Comparison of ENCODE assay signal across 8 mouse cellular contexts in the genomic region with DNA sequence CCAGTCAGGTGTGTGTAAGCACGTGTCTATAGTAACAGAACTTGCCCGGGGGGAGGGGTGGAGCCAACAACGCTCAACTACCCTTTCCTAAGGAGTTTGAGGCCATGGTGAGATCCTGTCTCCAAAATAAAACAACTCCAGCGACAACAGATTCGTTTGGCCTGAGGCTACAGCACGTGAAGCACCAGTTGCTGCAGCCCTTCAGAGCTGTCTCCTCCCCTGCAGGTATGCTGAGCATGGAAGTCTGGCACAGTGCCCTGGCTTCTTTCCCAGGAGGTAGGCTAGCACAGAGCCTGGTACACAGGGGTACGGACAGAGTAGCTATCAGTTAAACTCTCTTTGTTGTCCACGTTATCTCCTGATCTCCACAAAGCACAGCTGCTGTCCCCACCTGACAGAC. TPM values are rescaled to one million over a fixed set of nuclear protein-coding genes. Genes with fewer than 3 reads are reported as not detected.
DNase-seq lines count a peak whose midpoint lies in the region; ATAC-seq and TF ChIP-seq lines count a peak whose summit lies in the region.
"Had no signal": no experiment of that assay in that cellular context is flagged by ENCODE, and none has a peak within 500 bp of the region (broad histone marks: within the 10 kb centered on the region; RNA-seq: fewer than 3 reads in every experiment).

No protein-coding gene starts in this region.

- H3K9ac ChIP-seq in MEL (ENCODE audit: control insufficient read depth, low read depth, low read length, poor library complexity, severe bottlenecking) = no peak overlapping the region
- H3K9ac ChIP-seq in heart, embryonic 15.5 days = no peak overlapping the region
- H3K9ac ChIP-seq in liver, adult 2 months (ENCODE audit: low read depth, low read length) = no peak overlapping the region; the same call in 1 of the 2 replicates
- 0 out of 2 replicates have a peak overlapping the region, but pooled peaks have one; percentile 28 for H3K9ac ChIP-seq in stomach, embryonic 16.5 days (ENCODE audit: low read length)
- H3K9ac ChIP-seq: neural tube, embryonic 13.5 days had no signal

- H3K27ac ChIP-seq in MEL (ENCODE audit: control insufficient read depth, low read depth, low read length) = no peak overlapping the region
- peak overlapping the region; percentile 68 for H3K27ac ChIP-seq in heart, embryonic 15.5 days
- H3K27ac ChIP-seq in liver, adult 2 months (replicated peaks; ENCODE audit: insufficient read depth, low read depth, low read length) = peak overlapping the region; percentile 59; the same call in 1 of the 2 replicates
- H3K27ac ChIP-seq in stomach, embryonic 16.5 days (ENCODE audit: low read length) = peak overlapping the region; percentile 93
- H3K27ac ChIP-seq: neural tube, embryonic 13.5 days had no signal

- H3K27me3 ChIP-seq in MEL (ENCODE audit: control insufficient read depth in 1 of 2, insufficient read depth in 2 of 2, low read length in 2 of 2) = peaks cover 0 to 15% of the 10 kb centered on the region in 2 experiments; a peak in 3 of 4 replicates
- peaks cover 5% of the 10 kb centered on the region; the same call in 1 of the 2 replicates for H3K27me3 ChIP-seq in heart, embryonic 15.5 days
- no peaks in the 10 kb centered on the region for H3K27me3 ChIP-seq in liver, adult 2 months (ENCODE audit: control insufficient read depth, insufficient read depth, low read length)
- no peaks in the 10 kb centered on the region for H3K27me3 ChIP-seq in stomach, embryonic 16.5 days (ENCODE audit: control insufficient read depth, insufficient read depth, low read length)

- no peak for TF ChIP-seq CTCF in MEL (IDR thresholded peaks at IDR 0.05 in 2 of 3, conservative IDR thresholded peaks at IDR 0.05 in 1 of 3; ENCODE audit: control insufficient read depth in 1 of 3, insufficient read depth in 1 of 3, low read depth in 2 of 3, low read length in 3 of 3, poor library complexity in 1 of 3, severe bottlenecking in 1 of 3)
- no peak for TF ChIP-seq CTCF in liver, adult 2 months (IDR thresholded peaks at IDR 0.05; ENCODE audit: low read depth, low read length)

- no peak for TF ChIP-seq RAD21 in MEL (IDR thresholded peaks at IDR 0.05; ENCODE audit: low read depth, low read length)

- no peaks in the 10 kb centered on the region for H3K9me3 ChIP-seq in MEL (replicated peaks; ENCODE audit: insufficient read depth, low read length)
- H3K9me3 ChIP-seq in heart, embryonic 15.5 days (replicated peaks) = no peaks in the 10 kb centered on the region
- H3K9me3 ChIP-seq in stomach, embryonic 16.5 days (replicated peaks; ENCODE audit: control insufficient read depth, low read length) = no peaks in the 10 kb centered on the region
- H3K9me3 ChIP-seq: neural tube, embryonic 13.5 days had no signal

- DNase-seq in MEL (ENCODE audit: low read depth, low spot score) = no peak
- peak; percentile 63 for DNase-seq in brain, adult 2 months (ENCODE audit: low read depth, low spot score)
- DNase-seq in liver, adult 2 months (ENCODE audit: extremely low read depth, low read depth, low spot score) = peak; percentile 79
- DNase-seq in left cerebral cortex, adult 9 months (ENCODE audit: low spot score in 2 of 2) = no peak
- no peak for DNase-seq in spleen, postnatal 36 days (ENCODE audit: low spot score in 2 of 2)

- ATAC-seq in heart, embryonic 15.5 days (replicated peaks; ENCODE audit: insufficient number of reproducible peaks, insufficient read depth, low FRiP score, low read depth) = peak; percentile 47; the same call in 1 of the 2 replicates
- ATAC-seq in stomach, embryonic 16.5 days (ENCODE audit: insufficient read depth, low FRiP score) = no peak

- TF ChIP-seq EP300 in MEL (IDR thresholded peaks at IDR 0.05; ENCODE audit: low read depth in 1 of 2, low read length in 2 of 2) = no peak

- WGBS in heart, embryonic 15.5 days = 18% methylated on average over 8 of the region's 8 CpGs
- 17% methylated on average over 8 of the region's 8 CpGs for WGBS in liver, adult 2 months
- 21% methylated on average over 8 of the region's 8 CpGs for WGBS in stomach, embryonic 16.5 days

- H3K4me2 ChIP-seq in heart, embryonic 15.5 days = peak overlapping the region; percentile 28
- 0 out of 2 replicates have a peak overlapping the region, but pooled peaks have one; percentile 2 for H3K4me2 ChIP-seq in stomach, embryonic 16.5 days (ENCODE audit: low read depth, low read length)
- H3K4me2 ChIP-seq: neural tube, embryonic 13.5 days had no signal

- H3K36me3 ChIP-seq in MEL (ENCODE audit: control insufficient read depth in 1 of 2, insufficient read depth in 2 of 2, low read length in 2 of 2) = no peaks in the 10 kb centered on the region
- H3K36me3 ChIP-seq in heart, embryonic 15.5 days = no peaks in the 10 kb centered on the region
- H3K36me3 ChIP-seq in liver, adult 2 months (ENCODE audit: control insufficient read depth, insufficient read depth, low read length) = no peaks in the 10 kb centered on the region
- no peaks in the 10 kb centered on the region for H3K36me3 ChIP-seq in stomach, embryonic 16.5 days (ENCODE audit: control insufficient read depth, insufficient read depth, low read length)
- H3K36me3 ChIP-seq: neural tube, embryonic 13.5 days had no signal

- H3K4me1 ChIP-seq in MEL (ENCODE audit: control insufficient read depth in 1 of 2, insufficient read depth in 2 of 2, low read length in 2 of 2) = no peaks in the 10 kb centered on the region
- peaks cover 70% of the 10 kb centered on the region for H3K4me1 ChIP-seq in heart, embryonic 15.5 days (replicated peaks)
- H3K4me1 ChIP-seq in liver, adult 2 months (ENCODE audit: control insufficient read depth, insufficient read depth, low read length) = peaks cover 10% of the 10 kb centered on the region
- peaks cover 74% of the 10 kb centered on the region for H3K4me1 ChIP-seq in stomach, embryonic 16.5 days (ENCODE audit: control insufficient read depth, insufficient read depth, low read length)

- no peak for TF ChIP-seq POLR2A in MEL (IDR thresholded peaks at IDR 0.05; ENCODE audit: control insufficient read depth in 1 of 2, insufficient read depth in 1 of 2, low read depth in 1 of 2, low read length in 2 of 2, poor library complexity in 1 of 2)
- no peak for TF ChIP-seq POLR2A in liver, adult 2 months (IDR thresholded peaks at IDR 0.05; ENCODE audit: extremely low read depth, insufficient read depth, low read length)

- H3K4me3 ChIP-seq in MEL (ENCODE audit: control insufficient read depth in 1 of 2, insufficient read depth in 1 of 2, low read depth in 2 of 2, low read length in 2 of 2) = no peak overlapping the region
- H3K4me3 ChIP-seq in heart, embryonic 15.5 days = no peak overlapping the region
- H3K4me3 ChIP-seq in liver, adult 2 months (ENCODE audit: insufficient read depth, low read depth, low read length) = no peak overlapping the region
- no peak overlapping the region for H3K4me3 ChIP-seq in stomach, embryonic 16.5 days (replicated peaks; ENCODE audit: low read length)
- H3K4me3 ChIP-seq: neural tube, embryonic 13.5 days had no signal

- no peaks in the 10 kb centered on the region for H3K79me2 ChIP-seq in MEL (ENCODE audit: control insufficient read depth, insufficient read depth, low read length, poor library complexity)
- H3K79me2 ChIP-seq in liver, adult 2 months (ENCODE audit: control insufficient read depth, insufficient read depth, low read length) = no peaks in the 10 kb centered on the region

TF ChIP-seq in MEL, 35 proteins besides CTCF, POLR2A, EP300 and RAD21:
- TF ChIP-seq KAT2A (conservative IDR thresholded peaks at IDR 0.05; ENCODE audit: low read depth, low read length) (no peak), MAX (IDR thresholded peaks at IDR 0.05; ENCODE audit: low read length) (0 out of 2 replicates have a peak, but pooled peaks have one; percentile 46)
TF ChIP-seq in MEL: peak in this region for 1.

RNA-seq across cellular contexts. Expression of a gene that starts 33.6 kb away (rescaled TPM):
- total RNA-seq in MEL (2012; rRNA removed) = 0.95 and 0.96 TPM in 2 replicates
- 1 to 10 TPM in 1 of 2 experiments, not detected in 1; 1.9 TPM for polyA plus RNA-seq in MEL (2012; ENCODE audit: insufficient read depth in 1 of 2, insufficient read length in 2 of 2, low read depth in 1 of 2, low replicate concordance in 2 of 2, missing spikeins in 1 of 2)
- polyA plus RNA-seq in heart, embryonic 15.5 days (2015; fragmentation: Nextera tagmentation; extraction: Ambion mirVana) = 6.7 and 10.9 TPM in 2 replicates
- total RNA-seq in liver, adult 2 months (2014; rRNA removed) = 2.0 and 2.4 TPM in 2 replicates
- polyA plus RNA-seq in liver, adult 2 months (2012; rRNA removed) = 4.0 and 7.5 TPM in 2 replicates
- 16.1 and 17.4 TPM in 2 replicates for polyA plus RNA-seq in stomach, embryonic 16.5 days (2015; fragmentation: Nextera tagmentation; extraction: Ambion mirVana)

RNA-seq across cellular contexts. Expression of a gene that starts 49.9 kb away (rescaled TPM):
- 55.7 and 61.6 TPM in 2 replicates for total RNA-seq in MEL (2012; rRNA removed)
- polyA plus RNA-seq in MEL (2012; ENCODE audit: insufficient read depth in 1 of 2, insufficient read length in 2 of 2, low read depth in 1 of 2, low replicate concordance in 2 of 2, missing spikeins in 1 of 2) = 10 to 100 TPM in 1 of 2 experiments, not detected in 1; 48.6 TPM
- polyA plus RNA-seq in heart, embryonic 15.5 days (2015; fragmentation: Nextera tagmentation; extraction: Ambion mirVana) = 21.9 and 26.8 TPM in 2 replicates
- 4.7 and 5.0 TPM in 2 replicates for total RNA-seq in liver, adult 2 months (2014; rRNA removed)
- 17.8 and 22.1 TPM in 2 replicates for polyA plus RNA-seq in liver, adult 2 months (2012; rRNA removed)
- 32.1 and 37.1 TPM in 2 replicates for polyA plus RNA-seq in stomach, embryonic 16.5 days (2015; fragmentation: Nextera tagmentation; extraction: Ambion mirVana)

Comparison
In these comparisons a context has a peak if more than half of its experiments do, and no peak if none do; other contexts are left out.
1. DNase-seq: peak in brain, adult 2 months (single experiment) and liver, adult 2 months (single experiment); none in MEL (single experiment), left cerebral cortex, adult 9 months (0 of 2) and spleen, postnatal 36 days (0 of 2).